Mouse (Mus musculus) embryonic facial prominence, embryonic 13.5 days (tissue): Measurements from ENCODE around the gene Fancd2. TPM values are rescaled to one million over a fixed set of nuclear protein-coding genes. Genes with fewer than 3 reads are reported as not detected.
A peak's percentile ranks its signal among the peaks of the same experiment; 100 is the strongest.

Experiments
- ATAC-seq: fragments of 200-750 bp; cut with Nextera tagmentation; 2 replicates; pipeline ENCODE4 v1.8.0; 2017; ENCODE audit warnings: low read depth; ENCODE audit not compliant: insufficient number of reproducible peaks, insufficient read depth, low FRiP score, low TSS enrichment
- H3K27ac ChIP-seq: fragments of 300-500 bp; sonication (generic); 2 replicates; pipeline ENCODE4 v1.5.1; 2015; ENCODE audit warnings: moderate library complexity, mild to moderate bottlenecking, inconsistent platforms
- H3K27me3 ChIP-seq: fragments of 300-500 bp; sonication (generic); 2 replicates; pipeline ENCODE4 v1.6.1; 2015; ENCODE audit warnings: mild to moderate bottlenecking, inconsistent platforms
- H3K36me3 ChIP-seq: fragments of 300-500 bp; sonication (generic); 2 replicates; pipeline ENCODE4 v1.6.1; 2015; ENCODE audit warnings: mild to moderate bottlenecking, inconsistent platforms
- H3K4me1 ChIP-seq: fragments of 300-500 bp; sonication (generic); 2 replicates; pipeline ENCODE4 v1.6.1; 2015; ENCODE audit warnings: inconsistent platforms
- H3K4me2 ChIP-seq: fragments of 300-500 bp; sonication (generic); 2 replicates; pipeline ENCODE4 v1.6.1; 2015; ENCODE audit warnings: moderate library complexity, mild to moderate bottlenecking, inconsistent platforms
- H3K4me3 ChIP-seq: fragments of 300-500 bp; sonication (generic); 2 replicates; pipeline ENCODE4 v1.5.1; 2015; ENCODE audit warnings: mild to moderate bottlenecking, inconsistent platforms
- H3K9ac ChIP-seq: fragments of 300-500 bp; sonication (generic); 2 replicates; pipeline ENCODE4 v1.6.1; 2015; ENCODE audit warnings: mild to moderate bottlenecking, inconsistent platforms
- H3K9me3 ChIP-seq: fragments of 300-500 bp; sonication (generic); 2 replicates; pipeline ENCODE4 v1.6.1; 2016; ENCODE audit warnings: inconsistent platforms
- WGBS: fragments of 180-500 bp; shearing (Covaris S2); methylation state at CpG from one replicate; pipeline ENCODE4 v1.1.7; 2015; ENCODE audit warnings: mixed read lengths; 5-methylcytosine and 5-hydroxymethylcytosine counted together
- polyA plus RNA-seq: library from polyadenylated mRNA; unstranded; fragments of >200 nt; fragmentation: Nextera tagmentation; extraction: Ambion mirVana; gene quantifications from 2 replicates; pipeline ENCODE4 v1.2.1, GENCODE M21; 2015

Fancd2 gene
- polyA plus RNA-seq, 1 experiment from 2014 or later = 13.6 TPM

DNA sequence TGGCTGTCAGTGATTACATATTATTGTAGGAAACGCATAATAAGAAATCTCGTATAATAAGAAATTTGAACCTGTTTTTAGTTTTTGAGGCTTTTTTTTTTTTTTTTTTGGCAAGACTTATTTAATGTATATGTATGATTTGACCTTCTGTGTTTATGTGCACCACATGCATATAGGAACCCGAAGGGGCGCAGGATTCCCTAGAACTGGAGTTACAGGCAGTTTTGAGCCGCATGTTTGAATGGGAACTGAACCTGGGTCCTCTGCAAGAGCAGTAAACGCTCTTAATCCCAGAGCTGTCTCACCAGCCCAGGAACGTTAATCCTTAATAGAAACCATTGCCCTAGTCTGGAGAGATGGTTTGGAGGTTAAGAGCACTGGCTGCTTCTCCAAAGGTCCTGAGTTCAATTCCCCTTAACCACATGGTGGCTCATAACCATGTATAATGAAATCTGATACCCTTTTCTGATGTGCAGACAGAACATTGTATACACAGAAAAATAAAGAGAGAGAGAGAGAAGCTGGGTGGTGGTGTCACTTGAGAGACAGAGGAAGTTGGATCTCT is 440 bp downstream of the Fancd2 start:
- peaks cover 17% of the 10 kb centered on the region for H3K4me1 ChIP-seq
- peak overlapping the region; percentile 85 for H3K4me3 ChIP-seq
- peak overlapping the region; percentile 75 for H3K4me2 ChIP-seq
- H3K27me3 ChIP-seq = no peaks in the 10 kb centered on the region
- H3K27ac ChIP-seq = no peak overlapping the region
- H3K36me3 ChIP-seq = peaks cover 5% of the 10 kb centered on the region
- peak overlapping the region; percentile 89 for H3K9ac ChIP-seq
- ATAC-seq = no peak
- 6% methylated on average over 7 of the region's 7 CpGs for WGBS
- no peaks in the 10 kb centered on the region for H3K9me3 ChIP-seq

DNA sequence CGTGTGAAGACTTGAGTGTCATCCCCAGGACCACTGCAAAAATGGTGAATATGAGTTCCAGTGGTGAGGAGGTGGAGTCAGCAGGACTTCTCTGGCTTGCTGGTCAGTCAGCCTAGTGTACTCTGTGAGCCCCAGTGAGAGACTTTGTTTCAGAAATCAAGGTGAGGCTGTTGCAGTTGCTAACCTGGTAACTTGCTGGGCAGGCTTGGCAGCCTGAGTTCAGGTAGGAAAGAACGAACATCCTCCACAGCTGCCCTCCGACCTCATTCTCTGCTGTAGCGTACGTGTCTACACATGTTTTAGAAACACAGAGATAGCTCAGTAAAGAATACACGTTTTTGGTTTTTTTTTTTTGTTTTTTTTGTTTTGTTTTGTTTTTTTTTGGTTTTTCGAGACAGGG is 3.4 kb downstream of the Fancd2 start:
- H3K4me1 ChIP-seq = peaks cover 14% of the 10 kb centered on the region
- H3K36me3 ChIP-seq = peaks cover 5% of the 10 kb centered on the region
- H3K27ac ChIP-seq = no peak overlapping the region
- ATAC-seq = no peak
- 81% methylated on average over 7 of the region's 7 CpGs for WGBS
- H3K4me2 ChIP-seq = no peak overlapping the region
- no peaks in the 10 kb centered on the region for H3K9me3 ChIP-seq
- no peak overlapping the region for H3K4me3 ChIP-seq
- no peaks in the 10 kb centered on the region for H3K27me3 ChIP-seq
- no peak overlapping the region for H3K9ac ChIP-seq

DNA sequence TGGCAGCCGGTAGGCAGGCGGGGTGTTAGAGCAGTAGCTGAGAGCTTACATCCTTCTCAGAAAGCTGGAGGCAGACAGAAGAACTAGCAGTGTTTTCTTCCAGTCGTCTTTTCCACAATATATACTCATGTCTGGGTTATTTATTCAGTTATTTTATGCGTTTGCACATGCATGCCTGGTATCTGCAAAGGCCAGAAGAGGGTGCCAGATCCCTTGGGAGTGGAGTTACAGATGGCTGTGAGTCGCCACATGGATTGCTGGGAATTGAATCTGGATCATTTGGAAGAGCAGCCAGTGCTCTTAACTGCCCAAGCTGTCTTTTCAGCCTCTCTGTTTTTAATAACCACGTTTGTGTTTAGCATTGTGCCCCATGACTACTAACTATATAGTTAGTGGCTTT is 10.1 kb downstream of the Fancd2 start:
- WGBS = 87% methylated on average over 6 of the region's 6 CpGs
- H3K36me3 ChIP-seq = peaks cover 9% of the 10 kb centered on the region

DNA sequence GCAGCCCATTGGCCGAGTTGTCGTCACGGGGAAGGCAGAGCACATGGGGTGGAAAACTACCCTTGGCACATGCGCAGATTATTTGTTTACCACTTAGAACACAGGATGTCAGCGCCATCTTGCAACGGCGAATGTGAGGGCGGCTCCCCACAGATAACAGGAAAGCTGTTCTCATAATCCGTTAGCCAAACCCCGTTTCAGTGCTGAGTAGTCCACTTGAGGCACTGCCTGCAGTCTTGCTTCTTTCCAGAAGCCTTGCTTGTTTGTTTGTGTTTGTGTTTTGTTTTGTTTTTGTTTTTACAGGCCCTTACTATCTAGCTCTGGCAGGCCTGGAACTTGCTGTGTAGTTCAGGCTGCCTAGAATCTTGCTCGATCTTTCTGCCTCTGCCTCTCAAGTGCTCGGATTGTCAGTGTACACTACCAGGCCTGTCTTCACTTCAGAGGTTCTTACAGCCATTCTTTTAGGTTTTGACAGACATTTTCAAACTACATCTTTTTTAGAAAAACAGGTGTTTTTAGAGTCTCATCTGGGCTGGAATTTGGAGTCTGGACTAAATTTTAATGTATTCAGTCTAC is 12.5 kb downstream of the Fancd2 start:
- 92% methylated on average over 9 of the region's 12 CpGs for WGBS
- Histone ChIP-seq H3K36me3 (peaks cover 7% of the 10 kb centered on the region), H3K27ac (no peak overlapping the region), H3K4me3 (no peak overlapping the region), H3K9me3 (no peaks in the 10 kb centered on the region), H3K4me2 (no peak overlapping the region), H3K4me1 (no peaks in the 10 kb centered on the region), H3K27me3 (no peaks in the 10 kb centered on the region), H3K9ac (no peak overlapping the region)
- no peak for ATAC-seq

More for the DNA sequence above, 10.1 kb downstream of the Fancd2 start:
- Histone ChIP-seq H3K9me3 (no peaks in the 10 kb centered on the region), H3K27me3 (no peaks in the 10 kb centered on the region), H3K9ac (no peak overlapping the region), H3K4me3 (no peak overlapping the region), H3K4me2 (no peak overlapping the region), H3K27ac (no peak overlapping the region), H3K4me1 (no peaks in the 10 kb centered on the region)
- ATAC-seq = no peak

DNA sequence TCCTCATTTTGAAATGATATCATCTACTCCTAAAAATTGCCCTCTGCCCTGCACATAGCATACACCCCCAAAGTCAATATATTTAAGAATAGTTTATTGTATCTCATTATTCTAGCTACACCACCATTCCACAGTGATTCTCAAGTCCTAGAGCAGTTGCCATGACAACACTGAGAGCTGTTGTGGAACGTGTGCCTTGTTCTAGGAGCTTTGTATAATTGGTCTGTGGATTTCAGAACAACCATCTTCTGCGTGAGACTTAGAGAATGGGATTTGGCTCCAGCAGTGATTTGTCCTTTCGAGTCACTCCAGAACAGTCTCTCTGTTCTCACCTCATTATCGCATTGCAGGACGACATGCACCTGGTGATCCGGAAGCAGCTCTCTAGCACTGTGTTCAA is 28.3 kb downstream of the Fancd2 start:
- Histone ChIP-seq H3K4me3 (no peak overlapping the region), H3K9ac (no peak overlapping the region), H3K4me1 (no peaks in the 10 kb centered on the region), H3K4me2 (no peak overlapping the region), H3K9me3 (no peaks in the 10 kb centered on the region), H3K27ac (no peak overlapping the region), H3K27me3 (no peaks in the 10 kb centered on the region), H3K36me3 (peaks cover 30% of the 10 kb centered on the region)
- 91% methylated on average over 6 of the region's 6 CpGs for WGBS
- ATAC-seq = no peak

DNA sequence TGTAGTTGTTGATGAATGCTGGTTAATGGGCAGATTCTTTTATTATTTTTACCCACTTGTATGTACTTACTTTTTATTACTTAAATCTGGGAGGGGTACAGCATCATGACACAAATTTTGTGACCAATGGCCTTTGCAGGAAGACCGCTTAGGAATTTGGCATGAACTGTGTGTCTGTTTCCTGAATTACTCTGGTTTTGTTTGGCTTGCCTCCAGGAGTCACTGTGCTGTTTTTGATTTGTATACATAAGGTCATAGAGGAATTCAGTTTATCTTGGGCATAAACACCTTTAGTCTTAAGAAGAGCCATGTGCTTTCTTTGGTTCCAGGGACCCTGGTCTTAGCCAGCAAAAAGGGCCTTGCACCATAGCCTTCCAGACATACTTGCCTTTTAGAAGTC is 33.1 kb downstream of the Fancd2 start:
- Histone ChIP-seq H3K4me1 (no peaks in the 10 kb centered on the region), H3K27ac (no peak overlapping the region), H3K4me2 (no peak overlapping the region), H3K27me3 (no peaks in the 10 kb centered on the region), H3K36me3 (peaks cover 31% of the 10 kb centered on the region), H3K9me3 (no peaks in the 10 kb centered on the region), H3K4me3 (no peak overlapping the region), H3K9ac (no peak overlapping the region)
- WGBS = 65% methylated on average over 1 of the region's 1 CpGs
- no peak for ATAC-seq

DNA sequence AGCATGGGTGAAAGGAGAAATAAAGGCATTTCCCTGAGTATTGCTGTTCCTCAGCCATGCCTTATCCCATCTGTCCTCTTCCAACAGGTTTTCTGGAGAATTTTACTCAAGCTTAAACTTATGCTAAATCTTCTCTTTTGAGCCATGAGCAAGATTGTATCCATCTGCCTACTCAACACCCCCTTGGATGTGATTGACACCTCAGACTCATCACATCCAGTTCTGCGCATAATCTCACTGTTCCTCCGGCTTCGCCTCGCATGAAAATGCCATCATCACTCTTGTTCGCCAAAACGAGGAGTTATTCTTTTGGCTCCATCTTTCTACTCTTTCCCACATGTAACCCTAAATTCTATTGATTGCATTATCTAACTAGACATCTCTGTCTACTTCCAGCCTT is 44.6 kb downstream of the Fancd2 start:
- H3K27ac ChIP-seq = no peak overlapping the region
- 96% methylated on average over 6 of the region's 6 CpGs for WGBS
- H3K4me3 ChIP-seq = no peak overlapping the region
- H3K27me3 ChIP-seq = no peaks in the 10 kb centered on the region
- ATAC-seq = no peak
- no peak overlapping the region for H3K9ac ChIP-seq
- H3K4me2 ChIP-seq = no peak overlapping the region
- H3K36me3 ChIP-seq = peaks cover 47% of the 10 kb centered on the region
- H3K9me3 ChIP-seq = no peaks in the 10 kb centered on the region
- H3K4me1 ChIP-seq = no peaks in the 10 kb centered on the region

DNA sequence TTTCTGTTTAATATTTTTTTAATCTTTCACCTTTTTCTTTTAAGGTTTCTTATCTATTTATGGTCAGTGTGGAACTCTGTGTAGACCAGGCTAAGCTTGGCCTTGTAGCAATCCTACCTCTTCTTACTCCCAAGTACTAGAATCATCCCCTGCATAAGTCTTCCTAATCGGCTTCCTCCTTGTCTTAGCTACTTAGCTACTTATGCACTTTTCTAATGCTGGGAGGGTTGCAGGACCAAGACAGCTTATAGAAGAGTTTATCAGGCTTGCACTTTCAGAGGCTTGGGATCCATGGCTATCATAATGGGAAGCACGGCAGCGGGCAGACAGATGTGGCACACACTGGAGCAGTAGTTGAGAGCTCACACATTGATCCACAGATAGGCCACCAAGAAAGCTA is 47.8 kb downstream of the Fancd2 start:
- no peak overlapping the region for H3K4me3 ChIP-seq
- WGBS = 95% methylated on average over 3 of the region's 3 CpGs
- no peak overlapping the region for H3K9ac ChIP-seq
- H3K4me1 ChIP-seq = no peaks in the 10 kb centered on the region
- ATAC-seq = no peak
- H3K9me3 ChIP-seq = no peaks in the 10 kb centered on the region
- peaks cover 46% of the 10 kb centered on the region for H3K36me3 ChIP-seq
- no peak overlapping the region for H3K27ac ChIP-seq
- no peak overlapping the region for H3K4me2 ChIP-seq
- no peaks in the 10 kb centered on the region for H3K27me3 ChIP-seq

DNA sequence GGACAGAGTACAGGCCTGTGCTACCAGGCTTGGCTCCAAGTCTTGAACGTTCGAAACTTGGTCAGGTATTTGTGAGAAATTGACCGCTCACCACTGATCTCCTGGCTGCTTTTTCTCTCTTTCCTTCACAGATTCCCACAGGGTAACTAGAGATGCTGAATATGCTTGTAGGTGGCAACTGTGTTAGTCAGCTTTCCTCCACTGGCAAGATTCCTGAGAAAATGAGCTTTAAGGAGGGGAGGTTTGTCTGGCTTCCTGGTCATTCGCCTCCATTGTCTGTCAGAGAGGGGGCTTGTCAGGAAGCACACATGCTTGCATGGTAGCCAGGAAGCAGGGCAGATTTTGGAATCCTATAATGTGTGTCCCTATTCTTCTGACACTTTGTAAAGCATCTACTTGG is 51.5 kb downstream of the Fancd2 start:
- no peak overlapping the region for H3K4me2 ChIP-seq
- H3K9ac ChIP-seq = no peak overlapping the region
- H3K4me1 ChIP-seq = no peaks in the 10 kb centered on the region
- ATAC-seq = no peak
- no peak overlapping the region for H3K27ac ChIP-seq
- H3K9me3 ChIP-seq = no peaks in the 10 kb centered on the region
- WGBS = 92% methylated on average over 4 of the region's 4 CpGs
- peaks cover 28% of the 10 kb centered on the region for H3K36me3 ChIP-seq
- H3K27me3 ChIP-seq = no peaks in the 10 kb centered on the region
- H3K4me3 ChIP-seq = no peak overlapping the region

DNA sequence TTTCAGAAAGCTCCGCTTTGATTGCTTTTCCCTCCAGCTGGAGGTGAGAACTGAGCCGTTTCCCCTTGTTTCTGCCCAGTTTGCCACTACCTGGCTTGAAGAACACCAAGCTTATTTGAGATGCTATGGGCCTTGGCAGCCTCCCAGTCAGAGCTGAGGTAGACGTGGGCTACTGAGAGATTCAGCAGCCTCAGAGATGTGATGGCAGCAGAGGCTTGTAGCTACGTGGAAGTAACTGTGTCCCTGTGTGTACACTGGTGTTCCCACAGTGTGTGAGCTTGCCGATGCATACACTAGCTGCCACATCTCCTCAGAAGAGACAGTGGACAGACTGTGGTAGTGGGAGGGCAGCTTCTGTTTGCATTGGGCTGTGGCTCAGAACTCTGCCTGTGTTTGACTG is 53.6 kb downstream of the Fancd2 start:
- ATAC-seq = no peak
- Histone ChIP-seq H3K27ac (no peak overlapping the region), H3K27me3 (no peaks in the 10 kb centered on the region), H3K9me3 (no peaks in the 10 kb centered on the region), H3K36me3 (peaks cover 28% of the 10 kb centered on the region), H3K9ac (no peak overlapping the region), H3K4me1 (no peaks in the 10 kb centered on the region), H3K4me2 (no peak overlapping the region), H3K4me3 (no peak overlapping the region)
- 90% methylated on average over 5 of the region's 5 CpGs for whole genome bisulfite sequencing

DNA sequence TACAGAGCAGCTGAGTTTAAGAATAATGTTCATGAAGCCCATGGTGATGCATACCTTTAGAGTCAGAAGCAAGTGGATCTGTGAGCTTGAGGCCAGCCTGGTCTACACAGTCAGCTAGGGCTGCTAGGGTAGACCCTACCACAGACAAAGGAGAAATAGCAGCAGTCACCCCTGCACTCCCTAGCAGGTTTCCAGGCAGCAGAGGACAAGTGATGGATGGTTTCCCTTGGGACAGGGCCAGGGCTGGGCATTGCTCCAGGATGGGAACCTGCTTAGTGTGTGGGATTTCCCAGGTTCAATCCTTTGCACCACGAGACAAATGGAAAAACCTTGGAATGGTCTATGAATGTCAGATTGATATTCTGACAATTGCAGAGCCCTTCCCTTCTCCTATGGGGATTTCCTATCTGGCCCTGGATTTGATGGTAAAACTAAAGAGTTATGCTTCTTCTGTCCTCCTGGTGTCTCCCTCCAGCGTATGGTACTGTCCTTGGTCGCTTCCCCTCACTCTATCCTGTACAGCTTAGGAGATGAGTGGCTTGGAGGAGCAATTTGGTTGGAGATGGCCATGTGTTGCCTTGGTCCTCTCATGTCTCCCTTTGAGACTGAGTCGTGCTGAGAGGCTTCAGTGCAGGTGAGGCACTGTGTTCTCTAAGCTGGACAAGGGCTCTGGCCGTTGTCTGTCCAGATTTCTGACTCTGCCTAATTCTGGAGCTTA is 55.1 kb downstream of the Fancd2 start:
- ATAC-seq = no peak
- H3K9ac ChIP-seq = no peak overlapping the region
- H3K4me3 ChIP-seq = no peak overlapping the region
- WGBS = 81% methylated on average over 5 of the region's 5 CpGs
- no peak overlapping the region for H3K4me2 ChIP-seq
- no peaks in the 10 kb centered on the region for H3K27me3 ChIP-seq
- H3K36me3 ChIP-seq = peaks cover 21% of the 10 kb centered on the region
- H3K9me3 ChIP-seq = no peaks in the 10 kb centered on the region
- H3K4me1 ChIP-seq = no peaks in the 10 kb centered on the region
- H3K27ac ChIP-seq = no peak overlapping the region

DNA sequence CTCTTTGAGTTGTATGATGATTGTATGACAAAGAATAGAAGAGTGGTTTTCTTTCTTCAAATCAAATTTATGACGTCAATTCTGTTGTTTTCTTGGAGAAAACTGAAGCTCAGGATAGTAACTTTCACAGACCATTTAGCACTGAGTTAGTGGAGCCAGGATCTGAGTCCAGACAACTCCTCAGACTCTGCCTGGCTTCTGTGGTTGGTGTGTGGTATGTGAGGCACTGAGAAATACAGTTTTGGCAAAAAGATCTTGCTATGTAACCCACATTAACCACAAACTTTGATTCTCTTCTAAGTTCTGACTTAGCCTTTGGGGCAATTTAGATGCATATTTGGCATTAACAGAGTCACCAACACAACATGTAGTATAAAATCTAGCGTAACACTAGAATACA is 61.2 kb downstream of the Fancd2 start:
- Histone ChIP-seq H3K27ac (no peak overlapping the region), H3K36me3 (peaks cover 5% of the 10 kb centered on the region; the same call in 1 of the 2 replicates), H3K4me2 (no peak overlapping the region), H3K9ac (no peak overlapping the region), H3K27me3 (no peaks in the 10 kb centered on the region), H3K4me1 (no peaks in the 10 kb centered on the region), H3K4me3 (no peak overlapping the region), H3K9me3 (no peaks in the 10 kb centered on the region)
- 88% methylated on average over 2 of the region's 2 CpGs for WGBS
- no peak for ATAC-seq
